Mouse (Mus musculus): ENCODE results near the gene Cldn4. TPM values are rescaled to one million over a fixed set of nuclear protein-coding genes. Genes with fewer than 3 reads are reported as not detected.

Cldn4 gene
- total RNA-seq (2023) = not detected

DNA sequence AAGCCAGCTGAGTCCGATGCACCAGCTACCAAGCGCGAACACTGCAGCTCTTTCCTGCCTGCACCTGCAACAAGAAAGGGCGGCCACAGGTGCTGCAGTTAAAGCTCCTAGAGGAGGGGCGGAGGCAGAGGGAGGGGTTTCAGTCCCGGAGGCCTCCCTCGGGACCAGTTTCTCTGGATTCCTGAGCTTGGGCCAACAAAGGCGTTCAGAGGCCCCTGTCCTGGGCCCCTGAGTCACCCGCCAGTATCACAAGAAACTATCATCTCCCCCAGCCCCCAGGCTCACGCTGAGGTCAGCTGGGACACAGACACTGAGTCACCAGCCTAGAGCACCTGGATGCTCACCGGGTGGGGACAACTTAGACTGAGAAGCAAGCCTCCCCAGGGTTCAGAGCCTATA lies at the start of gene Cldn4:
TSS of gene Cldn4 (minus strand) at position 78 of the 399 bp plus-strand sequence.

DNA sequence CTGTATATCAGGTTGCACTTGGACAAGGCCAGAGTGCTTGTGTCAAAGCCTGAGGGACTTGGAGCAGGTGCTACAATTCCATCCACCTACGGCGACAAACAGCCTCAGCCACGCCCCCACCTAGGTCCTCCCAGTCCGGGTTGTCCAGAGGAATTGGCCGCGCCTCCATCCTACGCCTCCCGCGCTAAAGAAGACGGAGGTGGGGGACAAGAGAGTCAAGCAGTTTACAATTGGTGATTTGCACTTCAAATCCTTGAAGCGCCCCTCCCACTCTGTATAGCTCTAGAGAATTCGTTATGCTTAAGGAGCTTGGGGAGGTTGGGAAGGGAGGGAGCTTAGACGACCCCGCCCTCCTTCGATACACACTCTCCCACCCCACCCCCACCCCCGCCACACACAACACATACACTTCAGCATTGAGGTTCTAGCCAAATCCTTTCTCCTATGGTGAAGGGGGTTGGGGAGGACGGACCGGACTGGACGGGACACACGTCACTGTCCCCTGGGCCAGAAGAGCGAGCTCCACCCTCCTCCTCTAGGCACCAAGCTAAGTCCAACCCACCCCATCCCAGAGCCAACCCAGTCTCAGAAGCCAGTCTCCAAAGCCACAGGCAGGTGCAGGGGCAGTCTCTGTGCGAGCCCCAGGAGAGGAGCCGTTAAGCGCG lies 39.0 kb upstream of the Cldn4 start, which contains the start of gene Cldn3:
TSS of gene Cldn3 (plus strand) at position 582 of the 665 bp plus-strand sequence.

DNA sequence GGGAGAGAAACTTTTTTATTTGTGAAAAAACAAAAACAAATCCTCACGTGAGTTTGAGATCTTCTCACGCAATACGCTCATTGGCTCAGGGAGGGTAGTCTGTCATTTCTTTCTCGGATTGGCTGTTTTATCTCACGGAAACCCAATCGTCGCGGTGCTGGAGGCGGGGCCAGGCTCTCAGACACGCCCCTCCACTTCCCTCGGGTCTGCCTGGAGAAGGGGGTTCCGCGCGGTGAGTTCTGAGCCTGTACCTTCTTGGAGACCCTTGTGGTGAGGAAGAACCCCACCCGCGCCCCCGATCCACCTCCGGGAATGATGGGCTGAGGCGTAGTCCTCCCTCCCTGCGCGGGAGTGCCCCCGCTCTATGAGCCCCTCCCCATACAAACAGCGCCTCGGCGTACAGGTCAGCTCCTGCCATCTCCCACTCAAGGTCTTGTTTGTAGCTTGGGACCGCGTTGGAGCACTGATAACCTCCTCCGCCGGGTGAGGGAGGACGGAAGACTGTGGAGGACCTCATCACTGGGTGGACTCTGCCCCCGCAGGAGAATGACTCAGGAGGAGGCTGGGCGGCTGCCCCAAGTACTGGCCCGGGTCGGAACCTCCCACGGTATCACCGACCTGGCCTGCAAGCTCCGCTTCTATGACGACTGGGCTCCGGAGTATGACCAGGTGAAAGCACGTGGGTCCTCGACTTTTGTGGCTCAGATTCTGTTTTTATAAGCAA lies 14.4 kb downstream of the Cldn4 start, which contains the start of gene Mettl27:
TSS of gene Mettl27 (plus strand) at position 190 of the 724 bp plus-strand sequence.

DNA sequence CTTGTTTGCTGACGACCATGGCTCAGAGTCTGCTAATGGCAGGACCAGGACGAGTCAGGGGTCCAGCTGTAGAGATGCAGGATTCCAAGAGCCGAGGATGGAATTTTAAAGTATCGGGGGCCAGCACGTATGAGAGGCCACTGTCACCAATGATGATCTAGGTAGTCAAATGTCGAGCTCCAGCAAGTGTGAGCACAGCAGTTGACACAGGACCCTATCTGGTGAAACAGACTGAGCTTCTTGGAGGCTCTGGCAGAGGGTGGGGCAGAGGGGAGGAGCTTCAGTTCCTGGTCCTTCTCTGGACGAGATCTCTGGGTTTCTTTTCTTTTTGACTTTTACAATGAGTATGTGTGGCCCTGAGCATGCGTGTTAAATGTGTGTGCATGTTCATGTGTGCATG lies 31.4 kb downstream of the Cldn4 start, which contains the start of gene Cldn13:
TSS of gene Cldn13 (minus strand) at position 216 of the 400 bp plus-strand sequence.

DNA sequence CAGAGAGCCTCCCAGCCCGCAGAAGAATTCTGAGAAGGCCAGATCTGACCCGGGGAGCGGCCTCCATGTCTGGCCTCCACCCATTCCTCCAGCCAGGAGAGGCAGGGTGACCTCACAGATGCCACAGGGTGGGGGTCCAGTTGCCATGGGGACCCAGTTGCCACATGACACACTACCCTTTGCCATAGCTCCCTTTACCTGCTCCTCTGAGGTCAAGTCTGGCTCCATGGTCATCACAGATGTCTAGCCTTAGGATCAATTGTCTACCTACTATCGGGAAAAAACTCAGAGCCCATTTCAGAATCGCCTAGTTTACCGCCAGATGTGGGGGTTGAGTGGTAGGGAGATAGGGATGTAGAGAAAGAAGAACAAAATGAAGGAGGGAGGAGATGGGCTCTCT lies 40.1 kb downstream of the Cldn4 start, which contains the start of gene Tmem270:
TSS of gene Tmem270 (minus strand) at position 101 of the 400 bp plus-strand sequence.

Other genes with a start within 250 kb of the Cldn4 start
- gene Eln, start 199.6 kb downstream of the Cldn4 start, total RNA-seq (2023) = not detected
- not detected for gene Tmem270, start 40.2 kb downstream of the Cldn4 start, total RNA-seq (2023)
- not detected for gene Cldn13, start 31.4 kb downstream of the Cldn4 start, total RNA-seq (2023)
- gene Mettl27, start 14.6 kb downstream of the Cldn4 start, total RNA-seq (2023) = 15.5 TPM
- not detected for gene Cldn3, start 39.3 kb upstream of the Cldn4 start, total RNA-seq (2023)
- 47.0 TPM for gene Abhd11, start 62.2 kb upstream of the Cldn4 start, total RNA-seq (2023)
- gene Stx1a, start 76.5 kb upstream of the Cldn4 start, total RNA-seq (2023) = 74.2 TPM
- gene Dnajc30, start 117.3 kb upstream of the Cldn4 start, total RNA-seq (2023) = 18.1 TPM
- gene Bud23, start 118.0 kb upstream of the Cldn4 start, total RNA-seq (2023) = 66.8 TPM
- gene Vps37d, start 131.3 kb upstream of the Cldn4 start, total RNA-seq (2023) = not detected
- gene Mlxipl, start 143.0 kb upstream of the Cldn4 start, total RNA-seq (2023) = not detected
- gene Tbl2, start 202.7 kb upstream of the Cldn4 start, total RNA-seq (2023) = 14.1 TPM
- 85.6 TPM for gene Bcl7b, start 221.3 kb upstream of the Cldn4 start, total RNA-seq (2023)
- gene Baz1b, start 240.3 kb upstream of the Cldn4 start, total RNA-seq (2023) = 101 TPM

Measured in CD8-positive naive resting alpha-beta T cell, adult 57 days (primary cell).